Mouse (Mus musculus) cerebellum, postnatal 36 days (tissue): ENCODE measurements at regions not wholly inside any gene's neighbourhood (a gene's known extent, or its start where the extent isn't known, plus 50 kb on each side); places are given as distances from the start of the nearest gene placed in this dataset.

ENCODE experiments used
- DNase-seq, 2 experiments: peaks; one replicate each; pipeline ENCODE4 v3.0.0; 2021 to 2022; ENCODE audit warnings: mixed read lengths in 2 of 2

GRCm38 (mm10) chr2:174897424-174897823, 112.6 kb upstream of the Gm14444 start:
- DNase-seq = no peak

GRCm38 (mm10) chr2:174899940-174900670, 109.9 kb upstream of the Gm14444 start:
- DNase-seq = no peak

- DNase-seq = peak; percentile 23 to 32
Measured at GRCm38 (mm10) chr2:174900671-174900991, 109.4 kb upstream of the Gm14444 start.

GRCm38 (mm10) chr2:174901801-174902200, 108.2 kb upstream of the Gm14444 start:
- no peak for DNase-seq

GRCm38 (mm10) chr2:174903627-174904026, 106.4 kb upstream of the Gm14444 start:
- DNase-seq = no peak

GRCm38 (mm10) chr2:174905865-174906639, 104.0 kb upstream of the Gm14444 start:
- DNase-seq = peak in 1 of 2 experiments; percentile 20

- peak; percentile 16 to 20 for DNase-seq
Measured at GRCm38 (mm10) chr2:174917146-174917905, 92.7 kb upstream of the Gm14444 start.

GRCm38 (mm10) chr2:174917975-174918374, 92.1 kb upstream of the Gm14444 start:
- no peak for DNase-seq

GRCm38 (mm10) chr2:174922208-174922607, 87.8 kb upstream of the Gm14444 start:
- no peak for DNase-seq

GRCm38 (mm10) chr2:174929718-174930117, 80.3 kb upstream of the Gm14444 start:
- no peak for DNase-seq

- peak; percentile 79 to 89 for DNase-seq
Measured at GRCm38 (mm10) chr2:174932137-174933012, 77.7 kb upstream of the Gm14444 start.

GRCm38 (mm10) chr2:174933013-174933353, 77.1 kb upstream of the Gm14444 start:
- DNase-seq = no peak

GRCm38 (mm10) chr2:174936665-174937064, 73.4 kb upstream of the Gm14444 start:
- no peak for DNase-seq

- DNase-seq = no peak
Measured at GRCm38 (mm10) chr2:174937930-174938329, 72.1 kb upstream of the Gm14444 start.

GRCm38 (mm10) chr2:174942221-174942620, 67.8 kb upstream of the Gm14444 start:
- DNase-seq = no peak

- peak in 1 of 2 experiments; percentile 10 for DNase-seq
Measured at GRCm38 (mm10) chr2:174948106-174948505, 61.9 kb upstream of the Gm14444 start.
